Mouse (Mus musculus) limb, embryonic 15.5 days (tissue): ENCODE data around the gene Prpf19. TPM values are rescaled to one million over a fixed set of nuclear protein-coding genes. Genes with fewer than 3 reads are reported as not detected.
A peak's percentile ranks its signal among the peaks of the same experiment; 100 is the strongest.

Source experiments
- ATAC-seq: fragments of 200-750 bp; cut with Nextera tagmentation; 2 replicates; pipeline ENCODE4 v1.8.0; 2017; ENCODE audit warnings: low read depth, moderate TSS enrichment; ENCODE audit not compliant: insufficient number of reproducible peaks, low FRiP score, low TSS enrichment
- H3K27ac ChIP-seq: fragments of 300-500 bp; sonication (generic); 2 replicates; pipeline ENCODE4 v1.5.1; 2015; ENCODE audit warnings: moderate library complexity, mild to moderate bottlenecking, inconsistent platforms
- H3K27me3 ChIP-seq: fragments of 300-500 bp; sonication (generic); 2 replicates; pipeline ENCODE4 v1.6.1; 2015; ENCODE audit warnings: inconsistent platforms
- H3K36me3 ChIP-seq: fragments of 300-500 bp; sonication (generic); 2 replicates; pipeline ENCODE4 v1.6.1; 2015; ENCODE audit warnings: inconsistent platforms
- H3K4me1 ChIP-seq: fragments of 300-500 bp; sonication (generic); 2 replicates; pipeline ENCODE4 v1.6.1; 2015; ENCODE audit warnings: inconsistent platforms
- H3K4me2 ChIP-seq: fragments of 300-500 bp; sonication (generic); 2 replicates; pipeline ENCODE4 v1.6.1; 2015; ENCODE audit warnings: mild to moderate bottlenecking, inconsistent platforms
- H3K4me3 ChIP-seq: fragments of 300-500 bp; sonication (generic); 2 replicates; pipeline ENCODE4 v1.5.1; 2015; ENCODE audit warnings: mild to moderate bottlenecking, inconsistent platforms
- H3K9ac ChIP-seq: fragments of 300-500 bp; sonication (generic); 2 replicates; pipeline ENCODE4 v1.6.1; 2015; ENCODE audit warnings: inconsistent platforms
- H3K9me3 ChIP-seq: fragments of 300-500 bp; sonication (generic); 2 replicates; pipeline ENCODE4 v1.6.1; 2016; ENCODE audit warnings: inconsistent platforms
- WGBS: fragments of 180-500 bp; shearing (Covaris S2); methylation state at CpG from one replicate; pipeline ENCODE4 v1.1.7; 2015; 5-methylcytosine and 5-hydroxymethylcytosine counted together
- polyA plus RNA-seq: library from polyadenylated mRNA; unstranded; fragments of >200 nt; fragmentation: Nextera tagmentation; extraction: Ambion mirVana; gene quantifications from 2 replicates; pipeline ENCODE4 v1.2.1, GENCODE M21; 2015

Prpf19 gene
- polyA plus RNA-seq, 1 experiment from 2014 or later: 40.6 TPM

GRCm38 (mm10) chr19:10943955-10944354, 48.9 kb downstream of the Prpf19 start:
- H3K4me2 ChIP-seq: no peak overlapping the region
- WGBS: 78% methylated on average over 3 of the region's 3 CpGs
- H3K4me1 ChIP-seq: peaks cover 41% of the 10 kb centered on the region
- H3K27me3 ChIP-seq: no peaks in the 10 kb centered on the region
- H3K9ac ChIP-seq: no peak overlapping the region
- H3K27ac ChIP-seq: no peak overlapping the region
- peaks cover 41% of the 10 kb centered on the region for H3K36me3 ChIP-seq
- H3K9me3 ChIP-seq: no peaks in the 10 kb centered on the region
- no peak for ATAC-seq
- H3K4me3 ChIP-seq: no peak overlapping the region

DNA sequence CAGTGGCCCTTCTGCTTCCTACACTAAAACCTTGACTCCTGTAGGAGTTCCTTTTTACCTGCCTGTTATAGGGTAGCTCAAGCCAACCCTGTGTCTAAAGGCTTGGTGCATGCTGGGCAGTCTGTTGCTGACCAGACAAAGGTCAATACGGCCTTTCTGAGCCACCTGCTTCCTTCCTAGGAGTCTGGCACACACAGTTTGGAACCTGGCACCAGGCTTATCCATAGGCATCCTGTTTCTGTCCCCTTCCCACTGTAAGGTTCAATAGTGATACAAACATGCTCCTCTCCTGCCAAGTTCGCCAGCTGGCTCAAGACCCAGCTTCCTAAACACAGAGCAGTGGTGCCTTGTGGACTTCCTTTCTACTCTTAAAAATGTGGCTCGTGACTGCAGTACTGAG, 51.5 kb downstream of the Prpf19 start:
- H3K36me3 ChIP-seq: peaks cover 41% of the 10 kb centered on the region
- 0 out of 2 replicates have a peak overlapping the region, but pooled peaks have one; percentile 63 for H3K4me3 ChIP-seq
- no peak overlapping the region; the same call in 1 of the 2 replicates for H3K4me2 ChIP-seq
- no peak for ATAC-seq
- 83% methylated on average over 3 of the region's 3 CpGs for WGBS
- peaks cover 30% of the 10 kb centered on the region for H3K4me1 ChIP-seq
- no peak overlapping the region for H3K27ac ChIP-seq
- no peaks in the 10 kb centered on the region for H3K9me3 ChIP-seq
- H3K9ac ChIP-seq: no peak overlapping the region
- H3K27me3 ChIP-seq: no peaks in the 10 kb centered on the region

- H3K36me3 ChIP-seq: peaks cover 35% of the 10 kb centered on the region
- H3K4me2 ChIP-seq: peak overlapping the region; percentile 95
- H3K9me3 ChIP-seq: no peaks in the 10 kb centered on the region
- no peak overlapping the region for H3K27ac ChIP-seq
- H3K9ac ChIP-seq: peak overlapping the region; percentile 59; the same call in 1 of the 2 replicates
- 85% methylated on average over 5 of the region's 5 CpGs for WGBS
- H3K4me3 ChIP-seq: peak overlapping the region; percentile 63
- ATAC-seq: no peak
- peaks cover 28% of the 10 kb centered on the region for H3K4me1 ChIP-seq
- no peaks in the 10 kb centered on the region for H3K27me3 ChIP-seq
These were observed 52.2 kb downstream of the Prpf19 start for GRCm38 (mm10) chr19:10947219-10947618.

GRCm38 (mm10) chr19:10948416-10948815, 53.4 kb downstream of the Prpf19 start:
- Histone ChIP-seq H3K4me2 (peak overlapping the region; percentile 95), H3K9me3 (no peaks in the 10 kb centered on the region), H3K27ac (no peak overlapping the region), H3K36me3 (peaks cover 23% of the 10 kb centered on the region), H3K4me1 (peaks cover 28% of the 10 kb centered on the region), H3K27me3 (peaks cover 1% of the 10 kb centered on the region; the same call in 1 of the 2 replicates), H3K4me3 (peak overlapping the region; percentile 63), H3K9ac (peak overlapping the region; percentile 59)
- no peak for ATAC-seq
- WGBS: under 1% methylated on average over 20 of the region's 20 CpGs

GRCm38 (mm10) chr19:10949112-10949511, 54.1 kb downstream of the Prpf19 start, which contains the start of gene Ccdc86:
Gene Ccdc86 (minus strand): TSS chr19:10949266.
- ATAC-seq: peak; percentile 92
- Histone ChIP-seq H3K4me3 (peak within 1 kb of the TSS; percentile 63), H3K4me1 (peaks cover 28% of the 10 kb centered on the region), H3K36me3 (peaks cover 16% of the 10 kb centered on the region), H3K4me2 (peak within 1 kb of the TSS; percentile 95), H3K9ac (peak within 1 kb of the TSS; percentile 59), H3K9me3 (no peaks in the 10 kb centered on the region), H3K27ac (peak within 1 kb of the TSS; percentile 58), H3K27me3 (peaks cover 8% of the 10 kb centered on the region; the same call in 1 of the 2 replicates)
- WGBS: under 1% methylated on average over 30 of the region's 30 CpGs

GRCm38 (mm10) chr19:10949558-10949957, 54.5 kb downstream of the Prpf19 start:
- H3K27me3 ChIP-seq: peaks cover 9% of the 10 kb centered on the region; the same call in 1 of the 2 replicates
- H3K4me3 ChIP-seq: peak overlapping the region; percentile 63
- 33% methylated on average over 9 of the region's 9 CpGs for WGBS
- ATAC-seq: no peak
- peaks cover 28% of the 10 kb centered on the region for H3K4me1 ChIP-seq
- H3K27ac ChIP-seq: peak overlapping the region; percentile 58
- H3K4me2 ChIP-seq: peak overlapping the region; percentile 95
- H3K9ac ChIP-seq: no peak overlapping the region
- H3K9me3 ChIP-seq: no peaks in the 10 kb centered on the region
- H3K36me3 ChIP-seq: peaks cover 11% of the 10 kb centered on the region

- H3K36me3 ChIP-seq: no peaks in the 10 kb centered on the region
- H3K27me3 ChIP-seq: peaks cover 14% of the 10 kb centered on the region; the same call in 1 of the 2 replicates
- 59% methylated on average over 11 of the region's 11 CpGs for WGBS
- H3K27ac ChIP-seq: peak overlapping the region; percentile 51
- no peak overlapping the region for H3K4me2 ChIP-seq
- peaks cover 18% of the 10 kb centered on the region for H3K4me1 ChIP-seq
- no peaks in the 10 kb centered on the region for H3K9me3 ChIP-seq
- no peak overlapping the region for H3K4me3 ChIP-seq
- no peak overlapping the region for H3K9ac ChIP-seq
- peak; percentile 67 for ATAC-seq
These were observed 57.2 kb downstream of the Prpf19 start for GRCm38 (mm10) chr19:10952021-10952939.

Other genes with a start within 250 kb of the Prpf19 start
- gene Pga5, start 217.2 kb upstream of the Prpf19 start, polyA plus RNA-seq: not detected in 2 replicates
- 46.0 and 48.6 TPM in 2 replicates for gene Vps37c, start 206.5 kb upstream of the Prpf19 start, polyA plus RNA-seq
- 0.67 and 1.0 TPM in 2 replicates for gene Cd5, start 156.2 kb upstream of the Prpf19 start, polyA plus RNA-seq
- not detected in 2 replicates for gene Cd6, start 65.2 kb upstream of the Prpf19 start, polyA plus RNA-seq
- 5.0 and 5.1 TPM in 2 replicates for gene Slc15a3, start 55.5 kb upstream of the Prpf19 start, polyA plus RNA-seq
- 65.2 and 67.4 TPM in 2 replicates for gene Tmem132a, start 25.3 kb upstream of the Prpf19 start, polyA plus RNA-seq
- gene Tmem109, start 13.2 kb upstream of the Prpf19 start, polyA plus RNA-seq: 138 and 163 TPM in 2 replicates
- gene Zp1, start 25.4 kb downstream of the Prpf19 start, polyA plus RNA-seq: not detected in 2 replicates
- 0.09 TPM in 1 of 2 replicates, not detected in the other for gene Ptgdr2, start 41.9 kb downstream of the Prpf19 start, polyA plus RNA-seq
- 25.4 and 28.7 TPM in 2 replicates for gene Ccdc86, start 54.0 kb downstream of the Prpf19 start, polyA plus RNA-seq
- 0.35 and 0.73 TPM in 2 replicates for gene Ms4a10, start 79.4 kb downstream of the Prpf19 start, polyA plus RNA-seq
- gene Ms4a15, start 98.0 kb downstream of the Prpf19 start, polyA plus RNA-seq: not detected in 2 replicates
- gene Ms4a18, start 122.8 kb downstream of the Prpf19 start, polyA plus RNA-seq: not detected in 2 replicates
- not detected in 2 replicates for gene Ms4a8a, start 185.9 kb downstream of the Prpf19 start, polyA plus RNA-seq
- not detected in 2 replicates for gene 1700017D01Rik, start 235.6 kb downstream of the Prpf19 start, polyA plus RNA-seq